Mouse (Mus musculus) hindlimb bud, embryonic 11.5 days (tissue): ENCODE measurements around the gene BC030500.

Experiments
- DNase-seq: peaks from one replicate; pipeline ENCODE4 v3.0.0-alpha.2; 2012; ENCODE audit warnings: low read depth, low spot score; ENCODE audit errors: extremely low spot score

The BC030500 gene

DNA sequence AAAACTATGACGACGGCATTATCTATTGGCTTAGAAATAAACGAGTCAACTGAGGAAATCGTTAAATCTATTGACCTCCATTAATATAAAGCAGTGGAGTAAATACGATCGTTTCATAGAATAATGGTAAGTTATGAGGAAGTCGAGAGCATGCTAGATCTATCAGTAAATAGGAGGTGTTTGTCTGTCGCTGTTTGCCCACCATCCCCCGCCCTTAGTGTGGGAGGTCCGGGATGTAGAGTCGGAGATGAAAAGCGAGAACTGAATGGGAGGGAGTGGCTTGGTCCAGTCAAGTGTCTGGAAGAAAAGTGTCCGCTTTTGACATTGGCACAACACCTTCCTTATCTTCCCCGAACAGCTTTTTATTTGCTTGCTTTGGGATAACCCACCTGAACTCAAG lies at the start of gene BC030500:
Gene BC030500, plus strand, starts transcription at position 79 of the 400 bp plus-strand sequence.
- DNase-seq = no peak

DNA sequence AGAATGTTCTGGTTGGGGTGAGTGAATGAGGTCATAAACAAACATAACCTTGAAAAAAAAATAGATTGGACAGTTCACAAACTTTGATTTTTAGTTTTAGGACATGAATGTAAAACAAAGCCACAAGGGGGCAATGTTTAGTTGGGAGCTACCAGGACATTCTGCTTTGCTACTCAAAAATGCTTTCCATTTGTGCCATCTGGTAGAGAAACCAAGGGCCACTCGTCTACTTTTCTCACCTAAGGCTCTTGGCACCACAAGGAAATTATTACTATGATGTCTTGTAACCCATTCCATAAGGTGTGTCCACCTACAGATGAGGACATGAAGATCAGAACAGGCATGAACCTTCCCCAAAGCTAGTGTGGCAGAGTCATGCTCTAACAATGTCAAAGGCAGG lies 25.1 kb upstream of the BC030500 start:
- DNase-seq = no peak

DNA sequence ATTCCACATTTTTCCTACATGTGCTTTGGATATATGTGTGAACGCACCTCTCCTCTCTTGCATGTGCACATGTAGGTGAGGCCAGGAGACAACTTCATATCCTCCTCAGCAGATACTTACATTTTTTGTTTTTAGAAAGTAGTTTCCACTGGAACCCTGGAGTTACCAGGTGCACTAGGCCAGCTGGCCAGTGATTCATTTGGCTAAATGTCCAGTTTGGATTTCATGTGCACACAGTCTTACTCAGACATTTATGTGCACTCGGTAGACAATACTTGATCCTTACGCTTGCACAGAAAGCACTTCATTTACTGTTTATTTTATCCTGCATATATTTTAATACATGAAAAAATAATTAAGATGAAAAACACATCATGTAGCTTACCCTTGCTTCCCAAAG lies 21.0 kb upstream of the BC030500 start:
- DNase-seq = no peak

DNA sequence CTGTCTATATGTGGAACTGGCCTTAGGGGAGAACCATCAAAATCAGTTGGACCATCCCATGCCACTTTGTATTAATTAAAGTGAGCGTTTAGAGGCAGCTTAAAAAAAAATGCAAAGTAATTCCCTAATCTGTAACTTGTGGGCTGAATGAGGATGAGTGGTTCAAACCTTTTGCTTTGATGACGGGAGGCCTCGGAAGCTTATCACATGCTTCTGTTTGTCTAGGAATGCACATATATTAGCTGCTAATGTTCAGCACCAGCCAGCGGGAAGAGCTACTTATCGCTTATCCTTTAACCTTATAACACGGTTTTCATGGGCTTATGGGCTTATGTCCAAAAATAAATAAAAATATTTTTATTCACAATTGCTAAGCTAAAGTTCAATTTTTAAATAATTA lies 15.6 kb upstream of the BC030500 start:
- DNase-seq = no peak

DNA sequence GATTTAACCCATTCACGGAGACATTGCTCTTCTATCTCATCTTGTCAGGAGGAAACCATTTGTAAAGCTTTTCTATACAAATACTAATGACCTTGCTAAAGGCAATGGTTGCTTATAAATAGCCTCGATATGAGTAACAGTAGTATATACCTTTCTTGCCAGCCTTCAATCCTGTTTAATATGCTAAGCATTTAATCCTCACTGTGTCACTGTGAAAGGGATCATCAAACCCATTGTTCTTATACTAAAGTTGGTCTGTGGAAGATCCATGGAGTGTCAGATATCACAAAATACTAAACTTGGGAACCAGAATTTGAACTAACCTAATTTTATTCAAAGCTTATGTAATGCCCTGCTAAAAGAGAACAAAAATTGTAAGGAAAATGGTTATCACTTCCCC lies 7.1 kb upstream of the BC030500 start:
- DNase-seq = no peak

DNA sequence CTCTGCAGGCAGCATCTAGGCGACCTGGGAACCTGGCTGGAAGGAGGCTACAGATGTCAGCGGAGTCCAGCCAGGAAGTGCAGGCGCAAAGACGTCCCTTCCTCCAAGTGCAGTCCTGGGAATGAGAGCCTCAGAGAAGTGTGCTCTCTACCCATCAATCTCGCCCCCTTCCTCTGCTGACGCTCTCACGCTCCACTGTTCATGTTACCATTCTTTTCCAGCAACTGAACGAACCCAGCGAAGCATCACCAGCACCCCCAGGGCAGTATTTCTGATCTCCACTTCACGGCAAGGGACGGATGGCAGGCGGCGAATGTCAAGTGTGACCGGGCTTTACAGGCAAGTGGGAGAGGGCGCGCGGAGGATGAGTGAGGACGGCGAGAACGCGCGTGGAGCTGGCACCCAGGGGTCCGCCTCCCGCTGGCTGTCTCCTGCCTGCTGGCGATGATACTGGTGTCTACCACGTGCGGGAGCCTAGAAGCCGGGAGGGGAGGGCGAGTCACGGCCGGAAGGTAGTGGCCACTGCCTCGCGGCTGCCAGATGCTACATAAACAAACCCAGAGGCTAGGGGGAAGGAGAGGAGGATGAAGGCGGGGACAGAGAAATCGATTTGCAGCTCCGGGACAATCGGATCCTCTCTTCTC lies 763 bp downstream of the BC030500 start, which contains the start of gene Galntl6:
Gene Galntl6, minus strand, starts transcription at position 445 of the 644 bp plus-strand sequence.
- no peak for DNase-seq

DNA sequence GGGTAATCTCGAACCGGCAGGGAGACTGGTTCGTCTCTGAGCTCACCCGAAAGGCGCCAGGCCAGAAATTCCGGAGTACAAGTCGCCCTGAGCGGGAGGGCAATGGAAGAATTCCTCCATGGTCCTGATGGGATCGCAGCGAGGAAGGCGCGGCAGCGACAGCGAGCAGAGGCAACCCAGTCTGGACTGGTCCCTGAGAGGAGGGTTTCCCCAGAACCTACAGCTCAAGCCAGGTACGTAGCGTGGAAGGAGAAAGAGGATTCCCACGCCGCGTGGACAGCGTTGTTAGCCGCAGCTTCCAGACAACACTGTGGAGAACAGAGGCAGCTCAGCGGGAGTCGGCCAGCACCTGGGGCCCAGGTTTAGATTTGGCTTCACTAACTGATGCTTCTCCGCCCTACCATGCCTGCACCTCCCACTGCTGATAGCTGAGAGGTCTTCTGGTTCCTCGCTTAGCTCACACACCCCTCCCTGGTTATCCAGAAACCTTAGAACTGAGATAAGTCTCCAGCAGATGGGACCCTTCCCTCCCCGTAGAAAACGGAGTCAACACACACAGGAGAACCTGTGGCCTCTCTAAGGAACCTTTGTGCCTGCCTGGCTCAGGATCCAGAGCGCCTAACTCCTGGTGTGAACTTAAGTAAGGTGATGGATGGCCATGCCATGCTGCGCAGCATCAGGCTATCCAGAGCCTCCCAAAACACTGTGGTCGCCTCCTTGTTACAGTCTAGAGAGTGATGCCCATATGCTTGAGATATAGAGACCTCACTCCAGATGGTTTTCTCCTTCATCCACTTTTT lies 1.5 kb downstream of the BC030500 start:
- no peak for DNase-seq

DNA sequence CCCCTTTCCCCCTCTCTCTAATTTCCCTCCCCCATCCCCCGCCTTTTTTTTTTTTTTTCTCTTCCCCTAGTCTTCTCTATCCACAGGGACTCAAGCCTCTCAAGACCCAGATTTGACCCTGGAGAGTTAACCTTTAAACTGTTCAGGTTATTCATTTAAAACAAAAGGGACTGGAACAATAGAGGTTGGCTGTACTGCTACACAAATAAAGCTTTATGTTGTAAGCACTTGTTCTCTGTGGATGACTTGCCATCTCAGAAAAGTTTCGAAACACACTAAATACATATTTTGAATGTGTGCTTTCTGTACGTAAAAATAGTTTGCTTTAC lies 2.0 kb downstream of the BC030500 start:
- no peak for DNase-seq

DNA sequence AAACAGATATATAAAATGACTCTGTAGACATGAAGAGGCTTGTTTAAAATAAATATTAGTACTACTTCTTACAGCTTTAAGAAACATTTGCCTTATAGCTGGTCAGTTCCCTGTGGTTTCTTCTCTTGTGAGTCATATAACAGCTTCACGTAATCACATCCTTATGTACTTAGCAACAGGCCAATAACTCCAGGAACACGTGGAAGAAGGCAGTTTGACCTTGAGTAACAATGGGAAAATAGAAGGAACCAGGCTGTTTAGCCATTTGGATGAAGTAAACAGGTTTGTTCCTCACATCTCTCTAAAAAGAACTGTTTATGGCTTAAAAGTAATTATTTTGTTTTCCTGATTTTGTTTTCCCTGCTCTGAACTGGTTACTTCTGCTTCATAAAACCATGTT lies 3.6 kb downstream of the BC030500 start:
- no peak for DNase-seq

DNA sequence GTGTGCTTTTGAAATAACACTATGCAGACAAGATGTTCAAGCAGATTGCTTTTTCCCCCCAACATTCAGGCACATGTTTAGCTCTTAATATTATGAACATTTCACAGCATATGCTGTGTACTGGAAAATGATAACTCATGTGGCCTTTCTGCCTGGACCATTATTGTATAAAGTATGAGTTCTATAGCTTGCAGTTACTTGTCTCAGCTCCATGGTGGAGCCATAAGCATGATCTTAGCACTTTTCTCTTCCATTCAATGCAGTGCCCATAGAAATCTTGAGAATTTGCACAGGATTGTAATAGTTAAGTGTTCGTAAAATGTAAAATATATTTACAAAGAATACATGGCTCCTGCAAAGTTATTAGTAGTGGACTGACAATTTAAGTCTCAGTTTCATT lies 19.5 kb downstream of the BC030500 start:
- no peak for DNase-seq

DNA sequence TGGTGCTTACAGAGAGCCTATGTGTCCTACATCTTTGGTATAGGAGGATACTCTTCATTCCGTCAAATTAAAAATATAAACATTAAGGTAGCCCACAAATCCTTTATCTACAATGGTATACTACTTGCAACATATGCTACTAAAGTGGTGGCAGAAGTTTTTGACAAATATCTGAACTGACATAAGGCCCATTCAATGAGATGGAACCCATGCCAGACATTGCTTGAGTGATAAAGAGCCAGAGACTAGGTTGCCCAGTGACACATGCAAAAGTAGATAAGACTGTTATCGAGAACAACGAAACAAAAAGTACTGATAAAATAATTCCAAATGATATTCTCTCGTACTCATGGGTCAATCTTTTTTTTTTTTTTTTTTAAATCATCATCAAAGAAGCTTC lies 32.2 kb downstream of the BC030500 start:
- DNase-seq = no peak

DNA sequence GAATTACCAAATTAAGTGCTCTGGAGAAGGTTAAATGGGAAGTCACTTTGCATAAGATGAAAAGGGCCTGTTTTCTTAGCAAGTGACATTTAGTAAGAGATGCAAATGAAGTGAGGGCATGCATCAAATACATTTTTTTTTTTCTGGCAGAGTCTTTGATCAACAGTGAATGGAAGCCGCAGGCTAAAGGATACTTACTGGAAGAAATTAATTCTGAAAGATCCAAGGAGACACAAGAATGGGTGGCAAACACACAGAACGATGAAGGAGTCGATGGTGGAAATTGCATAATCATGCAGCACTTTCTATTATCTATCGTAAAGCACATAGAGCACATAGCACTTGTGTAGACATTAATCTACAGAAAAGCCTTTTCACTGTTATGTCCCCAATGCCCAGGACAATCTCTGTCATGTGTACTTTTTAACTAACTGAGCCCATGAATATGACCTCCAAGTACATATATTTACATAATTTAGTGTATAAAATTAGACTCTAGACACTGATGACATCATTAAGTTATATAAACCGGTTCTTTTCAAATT lies 45.7 kb downstream of the BC030500 start:
- DNase-seq = no peak
